Mouse (Mus musculus): ENCODE data around the gene Scgb1b7. TPM values are rescaled to one million over a fixed set of nuclear protein-coding genes. Genes with fewer than 3 reads are reported as not detected.
"Not testable (repeated sequence)": the region's sequence is repeated elsewhere in the genome, so short reads cannot be mapped to it uniquely, and the experiment has no call there.

Gene Scgb1b7
- not detected in 2 replicates for polyA plus RNA-seq (2015; fragmentation: Nextera tagmentation; extraction: Ambion mirVana)

DNA sequence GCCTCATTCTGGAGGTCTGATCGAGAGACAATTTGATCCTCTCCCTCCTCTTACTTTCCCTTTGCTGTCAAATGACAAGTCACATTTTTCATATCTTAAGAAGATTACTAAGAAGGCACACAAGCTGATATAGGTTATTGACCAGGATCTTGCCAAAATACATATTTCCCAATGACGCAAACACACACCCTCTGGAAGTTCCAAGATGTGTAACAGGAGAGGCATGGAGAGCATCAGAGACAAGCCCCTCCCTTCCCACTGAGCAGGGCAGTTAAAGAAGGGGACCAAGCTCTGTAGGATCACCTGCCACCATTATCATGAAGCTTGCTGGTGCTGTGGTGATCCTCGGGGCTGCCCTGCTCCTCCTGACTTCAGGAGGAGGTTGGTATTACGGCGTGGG lies at the start of gene Scgb1b7:
Gene Scgb1b7, plus strand, starts transcription at position 301 of the 400 bp plus-strand sequence.
- H3K9ac ChIP-seq (ENCODE audit: low read depth, low read length); H3K4me3 ChIP-seq (ENCODE audit: low read length); H3K27me3 ChIP-seq (replicated peaks; ENCODE audit: control insufficient read depth, insufficient read depth, low read length); H3K9me3 ChIP-seq (ENCODE audit: control insufficient read depth, low read length); H3K27ac ChIP-seq (ENCODE audit: low read depth, low read length); H3K4me1 ChIP-seq (ENCODE audit: control insufficient read depth, insufficient read depth, low read depth, low read length); H3K4me2 ChIP-seq (ENCODE audit: low read length); H3K36me3 ChIP-seq (ENCODE audit: control insufficient read depth, insufficient read depth, low read length); ATAC-seq: not testable (repeated sequence)
- WGBS = 89% methylated on average over 3 of the region's 5 CpGs

DNA sequence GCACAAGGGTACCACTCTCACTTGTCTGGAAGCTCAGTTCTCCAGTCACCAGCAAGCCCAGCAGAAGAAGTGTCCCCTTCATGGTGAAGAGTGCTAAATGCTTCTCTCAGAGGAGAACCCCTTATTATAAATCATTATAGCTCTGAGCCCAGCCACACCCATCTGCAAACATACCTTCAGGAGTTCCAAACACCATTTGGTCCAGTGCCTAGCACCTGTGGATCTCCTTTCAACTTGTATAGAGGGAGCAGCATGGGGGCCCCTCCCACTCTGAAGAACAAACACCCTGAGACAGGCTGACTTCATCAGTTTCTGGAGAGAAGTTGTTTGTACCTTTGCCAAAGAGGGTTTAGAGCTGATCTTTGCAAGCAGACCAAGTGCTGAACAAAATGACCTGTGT lies 6.8 kb upstream of the Scgb1b7 start, which contains the start of gene Scgb2b7:
Gene Scgb2b7, minus strand, starts transcription at position 101 of the 400 bp plus-strand sequence.
- ATAC-seq; H3K27ac ChIP-seq (ENCODE audit: low read depth, low read length); H3K27me3 ChIP-seq (replicated peaks; ENCODE audit: control insufficient read depth, insufficient read depth, low read length); H3K4me3 ChIP-seq (ENCODE audit: low read length); H3K9me3 ChIP-seq (ENCODE audit: control insufficient read depth, low read length); H3K36me3 ChIP-seq (ENCODE audit: control insufficient read depth, insufficient read depth, low read length); H3K4me2 ChIP-seq (ENCODE audit: low read length); H3K4me1 ChIP-seq (ENCODE audit: control insufficient read depth, insufficient read depth, low read depth, low read length); H3K9ac ChIP-seq (ENCODE audit: low read depth, low read length): not testable (repeated sequence)

Other genes starting within 250 kb of the Scgb1b7 start
- not detected in 2 replicates for gene Scgb2b7, start 6.9 kb upstream of the Scgb1b7 start, polyA plus RNA-seq (2015; fragmentation: Nextera tagmentation; extraction: Ambion mirVana)